In genomic region chr7:98935193-98935592, GRCm38 (mm10) we compare ENCODE assay signal across 19 mouse cellular contexts.
A peak's percentile ranks its signal among the peaks of the same experiment; 100 is the strongest.
DNase-seq lines count a peak whose midpoint lies in the region; ATAC-seq and TF ChIP-seq lines count a peak whose summit lies in the region.
"Had no signal": no experiment of that assay in that cellular context is flagged by ENCODE, and none has a peak within 500 bp of the region (broad histone marks: within the 10 kb centered on the region; RNA-seq: fewer than 3 reads in every experiment).

No protein-coding gene starts in this region.

- H3K4me1 ChIP-seq in brown adipose tissue, adult 24 weeks (ENCODE audit: control insufficient read depth, insufficient read depth, insufficient read length, low read length): peaks cover 8% of the 10 kb centered on the region
- H3K4me1 ChIP-seq in liver, embryonic 12.5 days: peaks cover 17% of the 10 kb centered on the region
- H3K4me1 ChIP-seq in liver, postnatal 0 days (ENCODE audit: insufficient read depth): peaks cover 3% of the 10 kb centered on the region; the same call in 1 of the 2 replicates
- H3K4me1 ChIP-seq in stomach, postnatal 0 days (replicated peaks; ENCODE audit: control insufficient read depth, insufficient read depth): peaks cover 4% of the 10 kb centered on the region; the same call in 1 of the 2 replicates
- peaks cover 4% of the 10 kb centered on the region; the same call in 1 of the 2 replicates for H3K4me1 ChIP-seq in forebrain, embryonic 14.5 days (ENCODE audit: control insufficient read depth, insufficient read depth, low read length)

- no peak for TF ChIP-seq EP300 in liver, postnatal 0 days (IDR thresholded peaks at IDR 0.05; ENCODE audit: low read depth)
- no peak for TF ChIP-seq EP300 in stomach, postnatal 0 days (optimal IDR thresholded peaks at IDR 0.05)

- no peak overlapping the region for H3K9ac ChIP-seq in liver, embryonic 12.5 days
- H3K9ac ChIP-seq in liver, postnatal 0 days (replicated peaks): no peak overlapping the region
- H3K9ac ChIP-seq in stomach, postnatal 0 days (ENCODE audit: low read length): no peak overlapping the region
- H3K9ac ChIP-seq in forebrain, embryonic 14.5 days (ENCODE audit: low read length): no peak overlapping the region
- H3K9ac ChIP-seq: embryonic facial prominence, embryonic 13.5 days; forebrain, embryonic 12.5 days; forebrain, postnatal 0 days; heart, embryonic 12.5 days; hindbrain, embryonic 14.5 days had no signal

- no peaks in the 10 kb centered on the region for H3K36me3 ChIP-seq in liver, embryonic 12.5 days
- peaks cover 6% of the 10 kb centered on the region; the same call in 1 of the 2 replicates for H3K36me3 ChIP-seq in liver, postnatal 0 days (replicated peaks; ENCODE audit: insufficient read depth, low read length)
- H3K36me3 ChIP-seq in stomach, postnatal 0 days (ENCODE audit: control insufficient read depth, insufficient read depth, low read length): no peaks in the 10 kb centered on the region
- H3K36me3 ChIP-seq in forebrain, embryonic 14.5 days (ENCODE audit: control insufficient read depth, insufficient read depth, low read length): no peaks in the 10 kb centered on the region
- H3K36me3 ChIP-seq: embryonic facial prominence, embryonic 13.5 days; forebrain, embryonic 12.5 days; heart, embryonic 12.5 days; hindbrain, embryonic 10.5 days had no signal

- H3K4me3 ChIP-seq in brown adipose tissue, adult 24 weeks (ENCODE audit: insufficient read depth, low read depth, low read length): no peak overlapping the region
- H3K4me3 ChIP-seq in liver, embryonic 12.5 days: no peak overlapping the region
- no peak overlapping the region for H3K4me3 ChIP-seq in liver, postnatal 0 days (ENCODE audit: low read depth, low read length)
- no peak overlapping the region for H3K4me3 ChIP-seq in stomach, postnatal 0 days (ENCODE audit: low read depth, low read length)
- H3K4me3 ChIP-seq in forebrain, embryonic 14.5 days (ENCODE audit: low read depth, low read length): no peak overlapping the region
- H3K4me3 ChIP-seq: embryonic facial prominence, embryonic 13.5 days; forebrain, embryonic 12.5 days; heart, embryonic 12.5 days; hindbrain, embryonic 10.5 days had no signal

- H3K27me3 ChIP-seq in liver, embryonic 12.5 days (replicated peaks): no peaks in the 10 kb centered on the region
- H3K27me3 ChIP-seq in liver, postnatal 0 days (ENCODE audit: insufficient read depth, low read length): no peaks in the 10 kb centered on the region
- H3K27me3 ChIP-seq in stomach, postnatal 0 days (ENCODE audit: control insufficient read depth, insufficient read depth, low read length): no peaks in the 10 kb centered on the region
- no peaks in the 10 kb centered on the region for H3K27me3 ChIP-seq in forebrain, embryonic 14.5 days (replicated peaks; ENCODE audit: control insufficient read depth, insufficient read depth, low read length)
- H3K27me3 ChIP-seq: CH12.LX; embryonic facial prominence, embryonic 13.5 days; forebrain, embryonic 12.5 days; heart, embryonic 12.5 days had no signal

- peak overlapping the region; percentile 45; the same call in 1 of the 2 replicates for H3K27ac ChIP-seq in brown adipose tissue, adult 24 weeks (replicated peaks; ENCODE audit: low read depth, low read length)
- H3K27ac ChIP-seq in liver, embryonic 12.5 days: no peak overlapping the region
- peak overlapping the region; percentile 62 for H3K27ac ChIP-seq in liver, postnatal 0 days (ENCODE audit: low read depth)
- H3K27ac ChIP-seq in stomach, postnatal 0 days (replicated peaks): no peak overlapping the region
- no peak overlapping the region for H3K27ac ChIP-seq in forebrain, embryonic 14.5 days (ENCODE audit: low read depth, low read length)
- H3K27ac ChIP-seq: embryonic facial prominence, embryonic 13.5 days; forebrain, embryonic 12.5 days; hindbrain, embryonic 10.5 days; hindbrain, embryonic 14.5 days had no signal

- peak; percentile 26 for DNase-seq in liver, postnatal 0 days
- DNase-seq in stomach, postnatal 0 days (ENCODE audit: low spot score): peak; percentile 51
- DNase-seq in forebrain, embryonic 14.5 days (ENCODE audit: low spot score): no peak
- DNase-seq in cerebellum, postnatal 10 days: no peak
- DNase-seq: adrenal gland, adult 2 months; adrenal gland, postnatal 25 days; cerebellum, adult 2 months; cerebellum, postnatal 14 days; forebrain, postnatal 0 days; gastrocnemius, postnatal 25 days had no signal

- ATAC-seq in liver, embryonic 12.5 days: peak; percentile 35; the same call in 1 of the 2 replicates
- ATAC-seq in liver, postnatal 0 days: peak; percentile 69; the same call in 1 of the 2 replicates
- ATAC-seq in stomach, postnatal 0 days (ENCODE audit: low FRiP score, low TSS enrichment): peak; percentile 20; the same call in 1 of the 2 replicates
- ATAC-seq in forebrain, embryonic 14.5 days: no peak
- no peak for ATAC-seq in monocyte, adult 5-6 weeks (replicated peaks; ENCODE audit: insufficient number of reproducible peaks, low FRiP score, low TSS enrichment, poor library complexity, severe bottlenecking)
- ATAC-seq: forebrain, postnatal 0 days had no signal

- WGBS in liver, embryonic 12.5 days (ENCODE audit: insufficient replicate concordance): 79% methylated on average over 10 of the region's 10 CpGs
- 59% methylated on average over 10 of the region's 10 CpGs for WGBS in liver, postnatal 0 days (ENCODE audit: insufficient replicate concordance)
- 58% methylated on average over 10 of the region's 10 CpGs for WGBS in stomach, postnatal 0 days
- 93% methylated on average over 10 of the region's 10 CpGs for WGBS in forebrain, embryonic 14.5 days

- TF ChIP-seq CTCF in liver, postnatal 0 days (IDR thresholded peaks at IDR 0.05; ENCODE audit: low read depth): no peak
- TF ChIP-seq CTCF in stomach, postnatal 0 days (IDR thresholded peaks at IDR 0.05; ENCODE audit: low read depth): no peak

- no peak overlapping the region for H3K4me2 ChIP-seq in liver, embryonic 12.5 days
- H3K4me2 ChIP-seq in liver, postnatal 0 days (ENCODE audit: low read depth, low read length): 0 out of 2 replicates have a peak overlapping the region, but pooled peaks have one; percentile 28
- no peak overlapping the region for H3K4me2 ChIP-seq in stomach, postnatal 0 days (replicated peaks; ENCODE audit: low read depth)
- no peak overlapping the region for H3K4me2 ChIP-seq in forebrain, embryonic 14.5 days (ENCODE audit: low read length)
- H3K4me2 ChIP-seq: embryonic facial prominence, embryonic 13.5 days; forebrain, embryonic 12.5 days; heart, embryonic 12.5 days; hindbrain, embryonic 14.5 days had no signal

- H3K9me3 ChIP-seq in liver, embryonic 12.5 days (replicated peaks): no peaks in the 10 kb centered on the region
- H3K9me3 ChIP-seq in liver, postnatal 0 days (ENCODE audit: low read length): no peaks in the 10 kb centered on the region
- H3K9me3 ChIP-seq in stomach, postnatal 0 days (ENCODE audit: control insufficient read depth, low read length): no peaks in the 10 kb centered on the region
- H3K9me3 ChIP-seq in forebrain, embryonic 14.5 days (replicated peaks; ENCODE audit: control insufficient read depth, low read length): no peaks in the 10 kb centered on the region
- H3K9me3 ChIP-seq: embryonic facial prominence, embryonic 13.5 days; forebrain, embryonic 12.5 days; heart, embryonic 12.5 days; hindbrain, embryonic 10.5 days had no signal

Comparison
In these comparisons a context has a peak if more than half of its experiments do, and no peak if none do; other contexts are left out.
1. H3K27ac ChIP-seq: peak in brown adipose tissue, adult 24 weeks (single experiment) and liver, postnatal 0 days (single experiment); none in liver, embryonic 12.5 days (single experiment), stomach, postnatal 0 days (single experiment) and forebrain, embryonic 14.5 days (single experiment).
2. ATAC-seq: peak in liver, embryonic 12.5 days (single experiment), liver, postnatal 0 days (single experiment) and stomach, postnatal 0 days (single experiment); none in forebrain, embryonic 14.5 days (single experiment) and monocyte, adult 5-6 weeks (single experiment).
3. DNase-seq: peak in liver, postnatal 0 days (single experiment) and stomach, postnatal 0 days (single experiment); none in forebrain, embryonic 14.5 days (single experiment) and cerebellum, postnatal 10 days (0 of 2).